Mouse (Mus musculus): ENCODE data around the gene Fbxo44.

DNA sequence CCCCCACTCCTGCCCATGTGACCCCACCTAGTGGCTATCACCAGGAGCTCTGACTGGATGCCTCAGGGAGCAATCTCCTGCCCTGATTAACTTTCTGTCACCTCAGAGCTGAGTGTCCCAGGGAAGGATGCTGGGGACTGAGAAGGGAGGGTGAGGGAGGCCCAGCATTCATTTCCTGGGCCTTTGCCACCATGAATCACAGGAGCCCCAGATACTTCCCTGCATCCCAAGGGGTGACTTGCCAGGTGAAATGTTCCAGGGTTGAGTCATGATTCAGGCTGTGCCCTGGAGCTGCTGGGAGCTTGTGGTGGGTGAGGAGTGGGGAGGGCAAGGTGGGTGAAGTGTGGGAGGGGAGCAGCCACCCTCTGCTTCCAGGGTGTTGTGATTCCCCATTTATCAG is 17.4 kb upstream of the Fbxo44 start:
- no peak for TF ChIP-seq CTCF (IDR thresholded peaks at IDR 0.05; ENCODE audit: control insufficient read depth, insufficient read depth, low read length)
- TF ChIP-seq POLR2A (IDR thresholded peaks at IDR 0.05; ENCODE audit: borderline replicate concordance, control insufficient read depth, low read depth, low read length), result no peak

Measured in bone marrow, adult 2 months (tissue).